Mouse (Mus musculus) kidney, adult 2 months (tissue): ENCODE results near the gene Armc7.

Experiments
- CTCF ChIP-seq: fragments of 200-500 bp; conservative IDR thresholded peaks from 2 replicates; pipeline ENCODE4 v1.5.1; 2011; ENCODE audit warnings: low read depth, mild to moderate bottlenecking, control low read depth, low read length, moderate library complexity, mixed read lengths; ENCODE audit not compliant: insufficient read depth, insufficient read length
- POLR2A ChIP-seq: fragments of 200-500 bp; IDR thresholded peaks from one replicate; pipeline ENCODE4 v1.6.1; 2011; ENCODE audit warnings: low read depth, low read length, control low read depth

DNA sequence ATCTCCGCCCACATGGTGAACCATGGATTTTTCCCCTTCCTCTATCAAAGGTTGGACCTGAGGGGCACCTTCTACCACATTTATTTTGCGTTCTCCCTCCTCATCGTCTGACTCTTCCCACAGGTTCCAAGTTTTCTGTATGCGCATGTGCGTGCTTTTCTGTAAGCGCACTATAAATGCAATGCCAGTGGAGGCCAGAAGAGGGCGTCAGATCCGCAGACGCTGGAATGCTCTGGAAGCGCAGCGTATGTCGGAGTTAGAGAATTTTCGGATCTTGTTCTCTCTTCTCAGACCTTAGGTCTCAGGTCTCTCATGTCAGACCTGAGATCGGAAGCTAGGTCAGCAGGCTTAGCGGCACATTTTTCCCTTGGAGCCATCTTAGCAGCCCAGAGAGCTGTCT lies 19.8 kb upstream of the Armc7 start:
- TF ChIP-seq POLR2A, result no peak
- TF ChIP-seq CTCF, result no peak
